Mouse (Mus musculus): ENCODE measurements around the gene 4931406C07Rik.

GRCm38 (mm10) chr9:15337776-15338175 is 31.5 kb upstream of the 4931406C07Rik start:
- TF ChIP-seq POLR2A (IDR thresholded peaks at IDR 0.05; ENCODE audit: control insufficient read depth in 1 of 2, insufficient read depth in 1 of 2, low read depth in 1 of 2, low read length in 2 of 2, poor library complexity in 1 of 2) = no peak; a peak in 2 of 4 replicates
- no peak for TF ChIP-seq MXI1 (IDR thresholded peaks at IDR 0.05; ENCODE audit: low read depth, low read length)
- no peak for TF ChIP-seq MYC (IDR thresholded peaks at IDR 0.05; ENCODE audit: low read depth, low read length)
- no peak for TF ChIP-seq ELF1 (IDR thresholded peaks at IDR 0.05; ENCODE audit: low read depth, low read length)
- no peak for TF ChIP-seq GATA1 (IDR thresholded peaks at IDR 0.05; ENCODE audit: low read depth, low read length)
- no peak for TF ChIP-seq ZNF384 (IDR thresholded peaks at IDR 0.05; ENCODE audit: low read depth, low read length)

All from MEL (cell line).